Mouse (Mus musculus) small intestine, adult 2 months (tissue): ENCODE measurements around the gene Fam209. TPM values are rescaled to one million over a fixed set of nuclear protein-coding genes. Genes with fewer than 3 reads are reported as not detected.

Experiments used
- H3K27ac ChIP-seq: fragments of 200-500 bp; 2 replicates; pipeline ENCODE4 v1.5.1; 2012; ENCODE audit warnings: low read depth, low read length, control low read depth, inconsistent platforms; ENCODE audit not compliant: insufficient read depth
- H3K27me3 ChIP-seq: fragments of 200-500 bp; 2 replicates; pipeline ENCODE4 v1.6.1; 2012; ENCODE audit warnings: mild to moderate bottlenecking, moderate library complexity, low read length, inconsistent platforms; ENCODE audit not compliant: control insufficient read depth, insufficient read depth
- H3K36me3 ChIP-seq: fragments of 200-500 bp; 2 replicates; pipeline ENCODE4 v1.6.1; 2012; ENCODE audit warnings: mild to moderate bottlenecking, low read length, control low read depth, inconsistent platforms; ENCODE audit not compliant: control insufficient read depth, insufficient read depth
- H3K4me1 ChIP-seq: fragments of 200-500 bp; 2 replicates; pipeline ENCODE4 v1.6.1; 2012; ENCODE audit warnings: low read length, inconsistent platforms, mixed read lengths; ENCODE audit not compliant: control insufficient read depth, insufficient read depth, insufficient read length
- H3K4me3 ChIP-seq: fragments of 200-500 bp; 2 replicates; pipeline ENCODE4 v1.5.1; 2012; ENCODE audit warnings: low read depth, mild to moderate bottlenecking, control low read depth, inconsistent platforms, low read length, moderate library complexity
- CTCF ChIP-seq: fragments of 200-500 bp; IDR thresholded peaks from 2 replicates; pipeline ENCODE4 v1.5.1; 2012; ENCODE audit warnings: low read depth, mild to moderate bottlenecking, control low read depth, inconsistent platforms, low read length, moderate library complexity, mixed read lengths; ENCODE audit not compliant: insufficient replicate concordance, insufficient read length; ENCODE audit errors: extremely low read depth
- POLR2A ChIP-seq: fragments of 200-500 bp; IDR thresholded peaks from 2 replicates; pipeline ENCODE4 v1.6.1; 2012; ENCODE audit warnings: low read depth, mild to moderate bottlenecking, control low read depth, inconsistent platforms, low read length, moderate library complexity
- WGBS: fragments of 180-500 bp; shearing (Covaris S2); methylation state at CpG from one replicate; pipeline ENCODE4 v1.1.7; 2018; 5-methylcytosine and 5-hydroxymethylcytosine counted together
- polyA plus RNA-seq: library from polyadenylated mRNA; depleted of rRNA; stranded (reverse); fragments of >200 nt; gene quantifications from 2 replicates; pipeline ENCODE4 v1.2.3, GENCODE M21; 2012

Fam209 gene
- polyA plus RNA-seq, 1 experiment, result not detected

DNA sequence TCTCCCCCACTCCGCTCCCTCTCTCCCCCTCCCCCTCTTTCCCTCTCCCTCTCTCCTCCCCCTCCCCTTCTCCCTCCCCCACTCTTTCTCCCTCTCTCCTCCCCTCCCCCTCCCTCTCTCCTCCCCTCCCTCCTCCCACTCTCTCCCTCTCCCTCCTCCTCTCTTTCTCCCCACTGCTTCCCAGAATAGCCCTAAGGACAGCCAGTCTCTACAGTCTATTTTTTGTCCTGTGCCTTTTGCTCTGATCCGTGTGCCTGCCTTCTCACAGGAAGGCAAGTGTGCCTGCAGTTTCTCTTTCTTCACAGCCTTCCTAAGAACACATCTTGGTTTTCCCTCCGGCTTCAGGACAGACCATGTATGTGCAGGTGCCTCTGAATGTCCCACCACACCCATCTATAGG lies 5.0 kb downstream of the Fam209 start:
- Histone ChIP-seq H3K27ac (no peak overlapping the region), H3K36me3 (no peaks in the 10 kb centered on the region), H3K4me3 (no peak overlapping the region), H3K4me1 (no peaks in the 10 kb centered on the region), H3K27me3 (no peaks in the 10 kb centered on the region)
- WGBS, result 32% methylated on average over 2 of the region's 3 CpGs
- TF ChIP-seq CTCF (no peak), POLR2A (no peak)

DNA sequence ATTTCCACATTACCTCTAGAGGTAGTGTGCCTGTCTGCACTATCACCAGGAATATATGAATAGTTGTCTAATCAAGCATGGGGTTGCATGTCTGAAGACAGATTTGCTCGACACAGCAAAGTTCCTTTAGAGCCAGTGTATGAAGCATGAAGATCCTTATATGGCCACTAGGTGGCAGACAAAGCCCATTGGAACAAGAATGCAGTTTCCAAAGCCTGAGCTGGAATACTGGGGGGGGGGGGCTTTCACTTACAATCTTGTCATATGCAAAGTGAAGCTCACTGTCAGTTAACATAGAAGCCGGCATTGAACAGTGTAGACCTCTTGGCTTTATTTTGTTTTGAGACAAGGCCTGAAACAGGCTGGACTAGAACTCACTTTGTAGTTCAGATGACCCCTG lies 5.5 kb downstream of the Fam209 start:
- H3K36me3 ChIP-seq, result no peaks in the 10 kb centered on the region
- no peak overlapping the region for H3K4me3 ChIP-seq
- TF ChIP-seq POLR2A (no peak), CTCF (no peak)
- H3K4me1 ChIP-seq, result no peaks in the 10 kb centered on the region
- 6% methylated on average over 2 of the region's 2 CpGs for WGBS
- no peak overlapping the region for H3K27ac ChIP-seq
- H3K27me3 ChIP-seq, result no peaks in the 10 kb centered on the region

DNA sequence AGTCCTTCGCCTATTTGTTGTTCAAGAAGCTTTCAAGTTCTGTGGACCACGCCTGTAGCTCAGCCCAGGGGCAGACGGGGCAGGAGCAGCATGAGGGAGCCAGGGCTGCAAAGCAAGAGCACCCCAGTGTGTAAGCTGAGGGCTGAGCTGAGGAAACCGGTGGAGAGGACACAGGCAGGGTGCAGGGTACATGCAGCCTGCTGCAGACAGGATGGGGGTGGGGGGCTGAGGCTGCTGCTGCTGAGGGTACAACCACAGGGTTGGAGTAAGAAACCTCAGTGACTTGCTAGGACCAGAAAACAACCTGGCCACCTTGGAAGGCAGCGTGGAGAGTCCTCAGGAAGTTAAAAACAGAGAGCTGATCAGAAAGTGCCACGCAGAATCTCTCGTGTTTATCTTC lies 8.0 kb downstream of the Fam209 start:
- Histone ChIP-seq H3K36me3 (no peaks in the 10 kb centered on the region), H3K4me1 (no peaks in the 10 kb centered on the region), H3K27ac (no peak overlapping the region), H3K27me3 (no peaks in the 10 kb centered on the region), H3K4me3 (no peak overlapping the region)
- no peak for TF ChIP-seq POLR2A
- TF ChIP-seq CTCF, result no peak
- WGBS, result 55% methylated on average over 7 of the region's 7 CpGs

DNA sequence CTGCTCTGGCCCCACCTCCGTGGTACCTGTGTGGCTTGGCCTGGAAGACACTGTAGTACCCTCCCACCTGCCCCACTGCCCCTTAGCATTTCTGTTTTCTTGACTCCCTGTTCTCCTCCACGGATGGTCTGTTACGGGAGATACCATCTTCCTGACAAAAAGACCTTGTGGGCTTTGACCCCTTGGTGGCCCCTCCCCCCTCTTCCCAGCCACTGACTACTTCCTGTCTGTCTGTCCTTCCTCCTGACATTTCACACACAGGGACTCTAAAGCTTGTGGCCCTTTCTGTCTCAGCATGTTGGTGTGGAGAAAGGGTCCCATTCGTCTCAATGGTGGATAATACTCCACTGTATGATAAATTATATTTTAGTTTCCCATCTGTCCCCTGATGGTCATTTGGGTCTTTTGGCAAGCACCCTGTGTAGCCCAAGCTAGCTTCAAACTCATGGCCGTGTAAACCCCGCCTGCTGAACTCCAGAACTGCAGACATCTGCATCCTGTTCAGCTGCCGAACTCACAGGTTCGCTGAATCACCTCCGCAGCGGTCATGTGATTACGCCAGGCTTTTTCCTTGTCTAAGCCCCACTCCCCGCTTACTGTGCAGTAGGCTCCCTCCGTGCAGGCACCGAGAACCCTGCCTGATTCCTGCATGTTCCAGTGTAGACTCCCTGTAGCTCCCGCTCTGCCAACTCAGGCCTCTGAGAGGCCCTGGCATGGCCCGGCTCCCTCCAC lies 9.5 kb downstream of the Fam209 start:
- H3K27me3 ChIP-seq, result no peaks in the 10 kb centered on the region
- no peak overlapping the region for H3K4me3 ChIP-seq
- no peaks in the 10 kb centered on the region for H3K4me1 ChIP-seq
- H3K27ac ChIP-seq, result no peak overlapping the region
- TF ChIP-seq POLR2A, result no peak
- no peak for TF ChIP-seq CTCF
- H3K36me3 ChIP-seq, result no peaks in the 10 kb centered on the region
- WGBS, result 74% methylated on average over 16 of the region's 16 CpGs

DNA sequence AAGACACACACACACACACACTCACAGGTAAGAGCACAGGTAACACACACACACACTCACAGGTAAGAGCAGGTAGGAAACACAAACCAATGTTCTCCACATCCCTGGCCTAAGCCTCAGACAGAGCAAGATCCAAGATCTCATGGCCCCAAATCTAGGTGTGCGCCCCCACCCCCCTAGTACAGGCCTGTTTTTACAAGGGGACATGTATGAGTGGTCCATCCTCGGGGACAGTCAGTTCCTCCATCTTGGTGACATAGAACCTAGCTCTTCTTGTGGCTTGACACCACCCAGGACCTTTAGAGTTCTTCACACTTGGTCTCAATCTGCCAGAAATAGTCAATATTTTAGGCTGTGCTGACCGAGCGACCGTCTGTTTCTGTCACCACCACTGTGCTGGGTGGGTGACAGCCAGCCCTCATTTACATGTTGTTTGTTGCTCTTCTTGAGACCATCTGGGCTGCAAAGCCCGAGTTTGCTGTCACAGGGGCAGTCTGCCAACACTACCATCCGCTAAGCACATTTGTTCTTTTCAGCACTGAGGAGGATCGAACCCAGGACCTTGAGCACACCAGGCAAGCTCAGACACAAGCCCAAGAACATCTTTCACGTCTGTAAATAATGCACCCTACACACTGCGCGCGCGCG lies 11.6 kb downstream of the Fam209 start:
- 84% methylated on average over 14 of the region's 14 CpGs for WGBS
- no peaks in the 10 kb centered on the region for H3K36me3 ChIP-seq
- H3K27me3 ChIP-seq, result no peaks in the 10 kb centered on the region
- H3K4me1 ChIP-seq, result no peaks in the 10 kb centered on the region
- TF ChIP-seq POLR2A (no peak), CTCF (no peak)
- H3K4me3 ChIP-seq, result no peak overlapping the region
- no peak overlapping the region for H3K27ac ChIP-seq

DNA sequence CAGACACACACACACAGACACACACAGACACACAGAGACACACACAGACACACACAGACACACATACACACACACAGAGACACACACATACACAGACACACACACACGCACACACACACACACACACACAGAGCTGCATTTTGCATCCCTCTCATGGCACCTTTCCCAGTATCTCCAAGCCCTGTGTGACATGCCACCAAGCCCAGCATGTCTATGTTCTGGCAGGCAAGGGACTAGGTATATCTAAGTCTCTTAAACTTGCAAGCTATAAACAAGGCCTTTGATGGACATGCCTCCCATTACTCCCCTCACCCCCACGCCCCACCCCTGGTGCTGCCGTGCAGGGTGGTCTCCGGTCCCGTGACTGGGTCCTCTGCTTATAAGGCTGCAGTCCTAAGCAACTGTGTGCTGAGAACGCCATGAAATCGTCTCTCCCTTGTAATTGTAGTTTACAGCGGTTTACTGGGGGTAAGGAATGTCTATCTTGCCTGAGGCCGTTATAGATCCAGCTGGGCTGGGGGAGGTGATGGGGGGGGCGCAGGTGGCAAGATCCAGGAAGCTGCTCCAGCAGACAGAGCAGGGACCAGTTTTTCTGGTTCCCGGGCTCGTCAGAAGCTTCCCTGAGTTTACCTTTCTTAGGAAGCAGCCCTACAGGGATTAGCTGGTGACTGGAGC lies 12.5 kb downstream of the Fam209 start:
- H3K4me1 ChIP-seq, result no peaks in the 10 kb centered on the region
- no peaks in the 10 kb centered on the region for H3K27me3 ChIP-seq
- 24% methylated on average over 12 of the region's 12 CpGs for WGBS
- no peak overlapping the region for H3K4me3 ChIP-seq
- no peak overlapping the region for H3K27ac ChIP-seq
- TF ChIP-seq POLR2A, result no peak
- TF ChIP-seq CTCF, result no peak
- H3K36me3 ChIP-seq, result no peaks in the 10 kb centered on the region

DNA sequence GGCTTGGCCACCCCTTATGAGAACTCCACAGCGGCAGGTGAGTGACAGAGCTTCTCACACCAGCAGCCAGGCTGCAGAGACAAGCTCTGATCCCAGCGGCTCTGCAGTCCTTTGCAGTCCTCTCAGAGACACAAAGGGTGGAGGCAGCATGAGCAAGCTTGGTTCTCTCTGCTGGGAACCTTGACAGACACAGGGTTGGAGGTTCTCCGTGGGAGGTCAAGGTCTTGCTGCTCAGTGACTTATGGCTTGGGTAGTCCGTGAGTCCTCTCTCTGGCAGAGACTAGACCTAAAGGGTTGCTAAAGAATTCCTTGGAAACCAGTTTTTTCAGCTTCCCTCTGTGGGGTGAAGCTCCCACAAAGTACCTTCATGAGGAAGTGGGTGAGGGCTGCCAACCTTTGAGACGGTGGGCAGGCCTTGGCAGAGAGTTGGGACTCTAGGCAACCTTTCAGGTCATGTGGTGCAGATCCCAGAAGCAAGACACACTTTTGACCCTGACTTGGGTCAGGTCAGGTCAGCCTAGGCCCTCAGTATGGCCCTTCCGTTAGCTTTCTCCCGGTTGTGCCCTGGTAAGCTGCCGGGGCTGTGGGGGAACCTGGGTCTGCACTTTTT lies 24.5 kb downstream of the Fam209 start:
- Histone ChIP-seq H3K4me3 (no peak overlapping the region), H3K4me1 (no peaks in the 10 kb centered on the region), H3K36me3 (no peaks in the 10 kb centered on the region), H3K27me3 (no peaks in the 10 kb centered on the region), H3K27ac (no peak overlapping the region)
- TF ChIP-seq POLR2A (no peak), CTCF (no peak)
- 65% methylated on average over 8 of the region's 8 CpGs for WGBS
